ENCODE assay signal across 8 mouse cellular contexts in the genomic region with DNA sequence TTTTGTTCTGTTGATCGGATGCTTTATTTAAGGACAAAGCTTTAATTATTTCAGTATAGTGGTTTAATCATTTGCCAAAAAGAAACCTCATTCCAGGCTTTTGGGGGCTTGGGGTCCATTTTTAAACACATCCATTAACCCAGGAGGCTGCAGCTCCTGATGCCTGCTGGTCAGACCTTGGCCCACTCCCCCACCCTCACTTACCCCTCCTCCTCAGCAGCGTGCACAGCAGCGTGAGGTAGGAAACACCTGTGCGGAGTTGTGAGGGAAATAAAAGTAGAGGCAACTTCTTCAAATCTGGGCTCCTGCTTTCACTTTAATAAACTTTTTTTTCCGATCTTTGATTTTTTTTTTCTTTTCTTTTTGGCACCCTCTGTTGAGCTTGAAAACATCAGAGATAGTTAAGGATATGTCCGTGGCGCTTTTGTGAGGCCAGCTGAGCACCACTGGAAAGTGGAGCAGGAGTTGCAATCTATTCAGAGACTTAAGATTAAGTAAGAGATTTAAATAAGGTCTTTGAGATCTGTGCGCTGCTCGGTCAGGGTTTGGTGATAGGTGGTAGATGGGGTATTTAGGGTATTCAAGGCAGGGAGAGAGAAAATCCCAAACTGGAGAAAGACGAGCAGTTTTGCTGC.
A peak's percentile ranks its signal among the peaks of the same experiment; 100 is the strongest.
DNase-seq lines count a peak whose midpoint lies in the region; ATAC-seq lines count a peak whose summit lies in the region.

No protein-coding gene starts in this region.

- no peaks in the 10 kb centered on the region for H3K9me3 ChIP-seq in neural tube, embryonic 11.5 days (ENCODE audit: control insufficient read depth, low read length)
- no peaks in the 10 kb centered on the region for H3K9me3 ChIP-seq in hindbrain, embryonic 15.5 days

- H3K36me3 ChIP-seq in neural tube, embryonic 11.5 days (ENCODE audit: control insufficient read depth, insufficient read depth, low read length) = no peaks in the 10 kb centered on the region
- H3K36me3 ChIP-seq in hindbrain, embryonic 15.5 days = no peaks in the 10 kb centered on the region
- H3K36me3 ChIP-seq in splenic B cell, adult 2 months (ENCODE audit: control insufficient read depth, insufficient read depth, low read length, poor library complexity, severe bottlenecking) = no peaks in the 10 kb centered on the region

- WGBS in neural tube, embryonic 11.5 days = 39% methylated on average over 10 of the region's 10 CpGs
- WGBS in hindbrain, embryonic 15.5 days = 17% methylated on average over 10 of the region's 10 CpGs

- peaks cover 22% of the 10 kb centered on the region for H3K4me1 ChIP-seq in neural tube, embryonic 11.5 days (ENCODE audit: control insufficient read depth, insufficient read depth, low read length)
- H3K4me1 ChIP-seq in hindbrain, embryonic 15.5 days (replicated peaks) = peaks cover 44% of the 10 kb centered on the region

- DNase-seq in cerebellum, postnatal 25 days = peak; percentile 47 to 58
- no peak for DNase-seq in cerebellum, postnatal 4 days (ENCODE audit: low spot score in 2 of 2)
- no peak for DNase-seq in neural tube, embryonic 11.5 days (ENCODE audit: low spot score)
- DNase-seq in neural tube, embryonic 10.5 days (ENCODE audit: extremely low spot score, low spot score) = no peak
- peak; percentile 50 for DNase-seq in splenic B cell, adult 2 months (ENCODE audit: low read depth, low spot score)
- no peak for DNase-seq in T-cell, adult 2 months (ENCODE audit: low spot score)
- no peak for DNase-seq in adrenal gland, postnatal 10 days

- no peak for ATAC-seq in neural tube, embryonic 11.5 days (ENCODE audit: insufficient read depth, low FRiP score, low TSS enrichment)
- ATAC-seq in hindbrain, embryonic 15.5 days (ENCODE audit: low FRiP score, low read depth) = no peak

- H3K27me3 ChIP-seq in neural tube, embryonic 11.5 days (ENCODE audit: control insufficient read depth, insufficient read depth, low read length) = no peaks in the 10 kb centered on the region
- no peaks in the 10 kb centered on the region for H3K27me3 ChIP-seq in hindbrain, embryonic 15.5 days
- H3K27me3 ChIP-seq in splenic B cell, adult 2 months (ENCODE audit: control insufficient read depth, insufficient read depth, low read length, poor library complexity, severe bottlenecking) = no peaks in the 10 kb centered on the region

- no peak overlapping the region for H3K27ac ChIP-seq in neural tube, embryonic 11.5 days (ENCODE audit: low read depth, low read length)
- H3K27ac ChIP-seq in hindbrain, embryonic 15.5 days (replicated peaks) = peak overlapping the region; percentile 76

- H3K9ac ChIP-seq in neural tube, embryonic 11.5 days (ENCODE audit: low read length) = no peak overlapping the region; the same call in 1 of the 2 replicates
- H3K9ac ChIP-seq in hindbrain, embryonic 15.5 days = peak overlapping the region; percentile 51

- H3K4me2 ChIP-seq in neural tube, embryonic 11.5 days (ENCODE audit: low read depth) = peak overlapping the region; percentile 56
- peak overlapping the region; percentile 58 for H3K4me2 ChIP-seq in hindbrain, embryonic 15.5 days

- no peak overlapping the region for H3K4me3 ChIP-seq in neural tube, embryonic 11.5 days (ENCODE audit: low read depth, low read length)
- peak overlapping the region; percentile 37 for H3K4me3 ChIP-seq in hindbrain, embryonic 15.5 days

Comparison
In these comparisons a context has a peak if more than half of its experiments do, and no peak if none do; other contexts are left out.
1. DNase-seq: peak in cerebellum, postnatal 25 days (2 of 2) and splenic B cell, adult 2 months (single experiment); none in cerebellum, postnatal 4 days (0 of 2), neural tube, embryonic 11.5 days (single experiment), neural tube, embryonic 10.5 days (single experiment), T-cell, adult 2 months (single experiment) and adrenal gland, postnatal 10 days (single experiment).